Mouse (Mus musculus) E14TG2a.4 (cell line): Measurements from ENCODE around the gene Nkx3-2.

ENCODE experiments used
- CTCF ChIP-seq: conservative IDR thresholded peaks from 2 replicates; pipeline ENCODE4 v1.5.1; 2014; ENCODE audit warnings: low read length
- POU5F1 ChIP-seq: IDR thresholded peaks from 2 replicates; pipeline ENCODE4 v1.6.1; 2014; ENCODE audit warnings: low read length, borderline replicate concordance

GRCm38 (mm10) chr5:41765626-41766405 is 1.5 kb upstream of the Nkx3-2 start:
- no peak for TF ChIP-seq CTCF
- no peak for TF ChIP-seq POU5F1
